Mouse (Mus musculus) common myeloid progenitor, adult 5-6 weeks (primary cell): ENCODE results near the gene Snd1. TPM values are rescaled to one million over a fixed set of nuclear protein-coding genes. Genes with fewer than 3 reads are reported as not detected.
A peak's percentile ranks its signal among the peaks of the same experiment; 100 is the strongest.

ENCODE experiments used
- ATAC-seq: replicated peaks from 2 replicates; pipeline ENCODE4 v1.8.0; 2016; ENCODE audit warnings: low read depth, mild to moderate bottlenecking, moderate TSS enrichment, inconsistent platforms; ENCODE audit not compliant: poor library complexity, severe bottlenecking
- total RNA-seq: library from RNA; stranded (forward); fragments of 200-1000, 187-1606 nt; gene quantifications from 2 replicates; pipeline ENCODE4 v1.2.3, GENCODE M21; 2017

Snd1 gene
- total RNA-seq, 1 experiment from 2014 or later, result 176 TPM

- no peak for ATAC-seq
Observed at GRCm38 (mm10) chr6:28781696-28782095, 306.8 kb downstream of the Snd1 start.

DNA sequence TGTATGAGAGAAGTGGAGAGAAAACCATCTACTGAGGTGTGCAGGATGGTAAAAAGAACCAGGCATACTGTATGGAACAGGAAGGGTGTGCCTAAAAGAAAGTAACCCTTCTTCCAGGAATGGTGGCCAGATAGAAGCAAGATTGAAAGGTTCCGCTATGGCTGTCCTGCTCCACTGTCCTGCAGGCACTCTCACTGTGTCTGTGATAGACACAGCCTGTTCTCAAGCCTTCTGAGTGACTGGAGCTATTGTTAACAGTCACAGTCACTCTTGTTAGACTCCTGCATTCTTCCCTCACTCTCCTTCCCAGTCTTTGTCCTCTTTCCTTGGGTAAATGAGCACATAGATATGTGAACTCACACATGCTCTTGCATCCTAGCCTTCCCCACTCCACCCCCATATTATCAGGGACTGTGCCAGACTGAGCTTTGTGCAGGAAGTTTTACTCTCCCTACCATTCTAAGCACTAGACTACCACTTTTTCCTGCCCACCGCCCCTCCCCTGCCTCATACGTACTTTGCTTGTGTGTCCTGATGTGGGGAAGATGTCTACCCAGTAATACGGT is 308.2 kb downstream of the Snd1 start:
- no peak for ATAC-seq

DNA sequence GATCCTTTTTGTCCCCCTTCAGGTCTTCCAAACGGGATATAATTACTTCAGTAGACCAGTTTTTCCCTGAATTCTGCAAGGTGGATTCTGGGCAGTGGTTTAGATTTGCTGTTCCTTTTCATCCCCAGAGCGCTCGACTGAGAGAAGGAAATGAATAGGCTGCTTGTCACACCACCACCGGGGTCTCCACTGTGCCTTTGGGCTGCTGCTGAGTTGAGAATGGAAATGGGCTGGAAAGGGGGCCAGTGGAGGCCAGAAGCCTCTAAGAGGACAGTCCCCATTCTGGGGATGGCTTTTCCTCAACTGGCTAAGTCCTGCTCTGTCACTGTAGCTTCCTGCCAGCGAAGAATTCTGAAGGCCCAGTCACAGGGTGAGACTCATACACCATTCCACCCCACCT is 309.0 kb downstream of the Snd1 start:
- no peak for ATAC-seq

- ATAC-seq, result peak; percentile 86
Observed at GRCm38 (mm10) chr6:28785770-28786169, 310.8 kb downstream of the Snd1 start.

DNA sequence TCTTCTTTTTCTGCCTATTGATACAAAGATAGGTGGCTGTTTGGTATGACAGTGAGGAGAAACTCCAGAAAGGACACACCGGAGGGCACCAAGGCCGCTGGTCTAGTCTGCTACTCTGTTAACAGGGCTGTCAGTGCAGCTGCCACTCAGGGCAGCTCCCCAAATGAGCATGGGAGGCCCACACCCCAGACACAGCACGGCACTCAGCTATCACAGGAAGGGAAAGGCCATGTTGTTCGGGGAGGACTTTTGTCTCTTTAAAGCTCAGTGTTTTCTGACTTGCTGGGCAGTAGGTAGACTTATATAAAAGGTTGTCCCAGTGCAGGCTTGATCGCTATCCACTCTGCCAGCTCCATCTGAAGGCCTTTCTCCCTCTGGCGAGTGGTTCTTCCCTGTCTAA is 312.2 kb downstream of the Snd1 start:
- ATAC-seq, result no peak

GRCm38 (mm10) chr6:28789685-28790084 is 314.7 kb downstream of the Snd1 start:
- ATAC-seq, result no peak

DNA sequence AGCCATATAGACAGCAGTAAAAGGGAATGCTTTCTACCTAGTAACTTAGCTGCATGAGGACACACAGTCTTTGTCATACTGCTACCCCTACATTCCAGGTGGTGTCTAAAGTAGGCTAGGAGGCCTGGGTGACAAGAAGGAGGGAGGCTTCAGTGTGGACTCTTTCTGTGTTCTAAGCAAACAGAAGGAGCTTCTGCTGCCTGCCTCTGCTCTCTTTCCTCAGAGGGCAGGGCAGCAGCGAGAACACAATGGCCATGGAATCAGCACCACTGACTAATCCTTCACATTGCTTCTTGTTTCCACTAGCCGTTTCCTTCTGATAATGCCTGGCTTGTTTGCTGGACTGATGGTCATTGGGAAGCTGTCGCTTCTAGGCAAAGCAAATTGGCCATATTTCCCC is 316.2 kb downstream of the Snd1 start:
- ATAC-seq, result 0 out of 2 replicates have a peak, but pooled peaks have one; percentile 17

DNA sequence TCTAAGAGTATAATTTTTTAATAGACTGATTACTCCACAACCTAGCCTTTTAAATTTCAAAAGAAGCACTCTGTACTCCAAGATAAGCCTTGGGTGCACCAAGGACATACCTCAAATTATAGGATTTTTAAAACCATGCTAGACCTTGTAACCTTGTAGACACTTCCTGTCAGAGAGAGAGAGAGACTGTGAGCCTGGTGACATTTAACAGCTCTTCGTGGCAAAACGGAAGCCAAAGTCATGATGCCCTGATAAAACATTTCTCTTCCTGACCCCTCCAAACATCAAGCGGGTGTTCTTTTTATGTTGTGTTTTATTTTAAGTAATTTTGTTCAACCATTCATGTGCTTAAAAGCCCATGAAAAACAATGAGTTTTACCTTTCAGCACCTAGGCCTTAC is 316.9 kb downstream of the Snd1 start:
- ATAC-seq, result peak; percentile 36; the same call in 1 of the 2 replicates

DNA sequence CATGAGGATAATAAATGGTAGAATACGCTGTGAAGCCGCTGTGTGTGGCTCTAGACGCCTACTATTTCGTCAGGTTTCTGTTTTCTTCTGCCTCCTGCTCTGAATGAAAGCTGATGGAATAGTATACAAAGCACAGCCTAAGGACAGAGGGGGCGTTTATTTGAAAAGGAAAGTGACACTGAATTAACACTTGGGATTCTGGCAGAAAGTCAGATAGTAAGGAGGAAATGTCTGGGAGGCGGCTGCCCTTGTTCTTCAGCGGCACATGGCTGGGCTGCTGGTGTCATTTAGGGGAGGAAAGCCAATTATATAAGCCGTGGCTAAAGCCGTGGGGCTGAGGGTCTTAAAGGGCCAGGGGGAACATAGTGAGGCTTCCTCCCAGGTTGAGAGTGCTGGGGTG is 320.4 kb downstream of the Snd1 start:
- ATAC-seq, result no peak

DNA sequence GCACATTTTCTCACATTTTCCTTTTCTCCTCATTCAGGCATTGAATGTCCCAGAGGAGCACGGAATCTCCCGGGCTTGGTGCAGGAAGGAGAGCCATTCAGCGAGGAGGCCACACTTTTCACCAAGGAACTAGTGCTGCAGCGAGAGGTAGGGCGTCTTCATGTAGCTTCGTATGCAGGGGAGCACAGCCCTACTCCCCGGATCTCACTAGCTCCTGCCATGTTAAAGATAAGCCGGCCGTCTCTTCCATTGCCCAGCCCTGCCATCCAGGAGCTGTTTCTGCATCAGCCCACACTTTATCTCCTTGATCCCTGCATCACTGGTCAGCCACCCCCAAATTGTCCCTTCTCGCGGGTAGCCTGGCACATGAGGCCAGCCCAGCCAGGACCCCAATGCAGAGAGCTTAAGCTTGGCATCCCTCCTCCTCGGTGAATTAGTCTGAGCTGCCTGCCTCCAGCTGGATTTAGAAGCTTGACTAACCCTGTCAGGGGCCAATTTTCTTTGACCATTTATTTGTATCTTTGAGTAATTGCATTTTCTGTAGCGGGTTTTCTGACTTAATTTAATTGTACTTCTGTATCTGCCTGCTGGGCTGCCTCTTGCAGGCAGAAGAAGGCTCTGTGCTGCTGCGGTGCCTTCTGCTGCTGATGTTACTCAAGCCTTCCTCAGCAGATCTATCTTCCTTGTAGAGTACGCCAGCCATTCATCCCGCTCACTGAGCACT is 321.0 kb downstream of the Snd1 start:
- no peak for ATAC-seq

DNA sequence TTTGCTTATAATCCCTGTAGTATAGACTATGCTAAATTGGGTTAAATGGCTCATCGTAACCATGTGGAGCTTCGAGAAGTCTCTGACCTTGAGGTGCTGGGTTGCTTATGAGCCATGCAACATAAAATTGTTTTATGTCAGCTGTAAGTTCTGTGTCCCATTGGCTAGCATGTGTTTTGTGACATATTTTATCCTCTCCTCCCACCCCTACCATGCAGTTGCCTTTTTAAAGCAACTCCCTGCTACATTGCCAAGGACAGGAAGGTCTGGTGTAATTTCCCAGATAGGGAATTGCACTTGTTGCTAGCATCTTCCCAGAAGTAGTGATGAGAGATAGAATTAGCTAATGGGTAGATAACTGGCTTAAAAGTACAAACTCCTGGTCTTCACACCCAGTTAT is 324.9 kb downstream of the Snd1 start:
- ATAC-seq, result no peak

DNA sequence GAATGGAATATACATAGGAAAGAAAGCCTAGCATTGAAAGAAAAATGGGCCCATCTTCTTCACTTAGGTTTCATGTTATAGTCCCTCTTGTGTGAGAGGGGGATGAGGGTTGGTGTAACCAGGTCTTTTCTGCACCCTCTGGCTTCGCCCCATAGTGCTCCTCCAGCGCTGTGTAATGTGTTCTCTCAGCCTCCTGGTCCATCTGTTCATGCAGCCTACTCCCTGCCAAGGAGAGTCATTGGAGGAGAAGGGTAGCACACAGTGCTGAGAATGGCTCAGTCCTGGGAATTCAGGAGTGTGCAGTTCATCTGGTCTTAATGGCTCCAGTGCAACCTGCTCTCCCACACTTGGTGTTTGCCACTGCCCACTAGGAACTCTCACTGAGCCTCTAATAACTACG is 326.0 kb downstream of the Snd1 start:
- no peak for ATAC-seq

DNA sequence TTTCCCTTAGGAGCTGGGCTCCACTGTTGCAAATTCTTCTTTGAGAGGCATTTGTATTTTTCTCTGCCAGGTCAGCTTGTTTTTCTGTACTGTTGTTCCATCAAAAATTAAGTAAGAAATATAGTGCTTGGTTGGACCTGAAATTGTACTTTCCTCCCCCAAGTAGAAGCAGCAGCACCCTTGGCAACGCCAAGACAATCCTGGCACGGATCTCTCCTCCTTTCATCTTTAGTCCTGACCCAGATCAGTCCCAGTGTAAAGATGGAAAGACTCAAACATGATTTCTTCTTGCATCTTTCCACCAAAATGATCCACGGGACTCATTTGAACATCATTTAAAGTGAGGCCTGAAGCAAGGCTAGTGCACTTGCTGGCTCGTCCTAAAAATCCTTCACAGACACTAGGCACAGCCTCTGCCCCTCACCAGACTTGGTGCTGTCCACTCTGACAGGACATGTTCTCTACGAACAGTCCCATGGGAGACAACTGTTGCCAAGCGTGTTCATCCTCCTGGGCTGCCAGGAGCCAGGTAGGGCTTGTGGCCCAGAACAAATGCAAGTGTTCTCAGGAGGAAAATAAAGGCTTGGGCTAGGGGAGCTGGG is 328.8 kb downstream of the Snd1 start:
- no peak for ATAC-seq

- ATAC-seq, result no peak
Observed at GRCm38 (mm10) chr6:28804751-28805150, 329.8 kb downstream of the Snd1 start.

GRCm38 (mm10) chr6:28813057-28813456 is 338.1 kb downstream of the Snd1 start:
- ATAC-seq, result 0 out of 2 replicates have a peak, but pooled peaks have one; percentile 15

DNA sequence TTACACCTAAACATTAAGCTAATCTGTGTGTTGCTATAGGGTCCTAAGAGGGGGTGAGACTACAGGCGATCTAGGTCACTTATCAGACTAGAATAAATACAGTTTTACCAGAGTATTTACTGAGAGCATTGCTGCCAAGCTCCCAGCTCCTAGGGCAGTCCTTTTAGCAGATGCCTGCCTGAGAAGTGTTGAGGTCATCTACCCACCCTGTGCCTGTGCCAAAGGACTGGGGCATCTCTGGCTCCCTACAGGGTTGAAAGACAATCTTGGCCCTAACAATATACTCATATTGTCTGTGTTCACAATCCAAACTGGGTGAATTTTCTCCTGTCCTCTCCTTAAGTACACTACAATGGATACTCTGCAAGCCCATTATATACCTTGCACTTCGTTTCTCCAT is 340.0 kb downstream of the Snd1 start:
- no peak for ATAC-seq

- ATAC-seq, result no peak
Observed at GRCm38 (mm10) chr6:28817039-28817438, 342.1 kb downstream of the Snd1 start.

GRCm38 (mm10) chr6:28819509-28820358 is 344.8 kb downstream of the Snd1 start:
- ATAC-seq, result 0 out of 2 replicates have a peak, but pooled peaks have one; percentile 31

DNA sequence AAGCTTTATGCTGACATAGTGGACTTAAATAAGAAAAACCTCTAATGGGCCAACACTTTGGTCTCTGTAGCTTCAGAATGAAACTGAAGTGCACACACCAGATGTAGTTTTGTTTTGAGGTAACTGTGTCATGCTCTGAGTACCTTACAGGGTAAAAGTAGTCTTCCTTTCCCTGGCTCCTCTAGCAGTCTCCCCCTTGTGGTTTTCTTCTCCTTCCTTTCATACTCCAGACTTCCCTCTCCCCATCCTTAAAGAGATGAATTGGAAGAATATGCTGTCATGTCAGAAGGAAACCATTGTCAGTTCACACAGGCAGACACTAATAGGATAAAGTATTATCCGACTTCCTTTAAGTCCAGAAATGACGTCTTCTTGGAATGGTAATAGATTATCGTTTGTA is 347.4 kb downstream of the Snd1 start:
- no peak for ATAC-seq

DNA sequence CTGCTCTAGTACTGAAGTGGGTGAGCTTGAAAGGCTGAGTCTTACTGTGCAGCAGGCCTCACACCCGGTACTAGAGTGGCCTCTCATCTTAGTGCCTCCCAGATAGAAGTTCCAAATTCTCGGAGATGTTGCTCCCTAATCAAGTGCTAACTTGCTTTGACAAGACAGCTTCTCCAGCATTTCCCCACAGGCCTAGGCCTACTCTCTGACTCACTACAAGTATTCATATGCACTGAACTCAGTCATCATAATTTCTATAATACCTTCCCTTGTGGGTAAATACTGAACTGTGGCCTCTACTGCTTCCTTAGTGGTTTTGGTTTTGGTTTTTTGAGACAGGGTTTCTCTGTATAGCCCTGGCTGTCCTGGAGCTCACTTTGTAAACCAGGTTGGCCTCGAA is 348.4 kb downstream of the Snd1 start:
- ATAC-seq, result 0 out of 2 replicates have a peak, but pooled peaks have one; percentile 30

DNA sequence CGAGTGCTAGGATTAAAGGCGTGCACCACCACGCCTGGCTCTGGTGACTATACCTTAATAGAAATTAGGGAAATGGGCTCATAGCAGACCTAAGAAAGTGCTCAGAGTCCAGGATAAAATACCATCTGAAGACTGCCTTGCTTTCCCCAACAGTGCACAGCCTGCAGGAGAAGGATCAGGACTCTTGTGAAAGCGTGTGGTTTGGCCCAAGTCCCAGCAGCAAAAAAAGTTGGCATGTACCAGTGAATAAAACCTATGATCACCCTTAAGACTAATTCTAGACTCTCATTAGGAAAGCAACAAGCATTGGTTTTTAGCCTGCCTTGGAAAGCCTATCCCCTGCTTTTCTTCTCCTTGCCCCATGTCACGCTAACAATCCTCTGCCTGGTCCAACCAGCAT is 348.9 kb downstream of the Snd1 start:
- peak; percentile 64 for ATAC-seq
